Mouse (Mus musculus) embryonic facial prominence, embryonic 12.5 days (tissue): ENCODE measurements around the gene Pelp1. TPM values are rescaled to one million over a fixed set of nuclear protein-coding genes. Genes with fewer than 3 reads are reported as not detected.

Experiments
- ATAC-seq: fragments of 200-750 bp; cut with Nextera tagmentation; 2 replicates; pipeline ENCODE4 v1.8.0; 2017; ENCODE audit not compliant: insufficient number of reproducible peaks, insufficient read depth, low FRiP score, low TSS enrichment
- H3K27ac ChIP-seq: fragments of 300-500 bp; sonication (generic); 2 replicates; pipeline ENCODE4 v1.5.1; 2016; ENCODE audit warnings: mild to moderate bottlenecking
- H3K27me3 ChIP-seq: fragments of 300-500 bp; sonication (generic); 2 replicates; pipeline ENCODE4 v1.6.1; 2016; ENCODE audit warnings: mild to moderate bottlenecking, moderate library complexity
- H3K36me3 ChIP-seq: fragments of 300-500 bp; sonication (generic); 2 replicates; pipeline ENCODE4 v1.6.1; 2016; ENCODE audit warnings: mild to moderate bottlenecking
- H3K4me1 ChIP-seq: fragments of 300-500 bp; sonication (generic); 2 replicates; pipeline ENCODE4 v1.6.1; 2016
- H3K4me2 ChIP-seq: fragments of 300-500 bp; sonication (generic); replicated peaks from 2 replicates; pipeline ENCODE4 v1.6.1; 2016; ENCODE audit warnings: mild to moderate bottlenecking, moderate library complexity
- H3K4me3 ChIP-seq: fragments of 300-500 bp; sonication (generic); 2 replicates; pipeline ENCODE4 v1.5.1; 2016; ENCODE audit warnings: mild to moderate bottlenecking
- H3K9ac ChIP-seq: fragments of 300-500 bp; sonication (generic); 2 replicates; pipeline ENCODE4 v1.6.1; 2016; ENCODE audit warnings: mild to moderate bottlenecking, moderate library complexity
- H3K9me3 ChIP-seq: fragments of 300-500 bp; sonication (generic); 2 replicates; pipeline ENCODE4 v1.6.1; 2016; ENCODE audit warnings: mild to moderate bottlenecking, moderate library complexity
- WGBS: fragments of 180-500 bp; shearing (Covaris S2); methylation state at CpG from one replicate; pipeline ENCODE4 v1.1.7; 2016; 5-methylcytosine and 5-hydroxymethylcytosine counted together
- polyA plus RNA-seq: library from polyadenylated mRNA; unstranded; fragments of >200 nt; fragmentation: Nextera tagmentation; extraction: Ambion mirVana; gene quantifications from 2 replicates; pipeline ENCODE4 v1.2.1, GENCODE M21; 2016

Pelp1 gene
- polyA plus RNA-seq, 1 experiment from 2014 or later = 46.4 TPM

DNA sequence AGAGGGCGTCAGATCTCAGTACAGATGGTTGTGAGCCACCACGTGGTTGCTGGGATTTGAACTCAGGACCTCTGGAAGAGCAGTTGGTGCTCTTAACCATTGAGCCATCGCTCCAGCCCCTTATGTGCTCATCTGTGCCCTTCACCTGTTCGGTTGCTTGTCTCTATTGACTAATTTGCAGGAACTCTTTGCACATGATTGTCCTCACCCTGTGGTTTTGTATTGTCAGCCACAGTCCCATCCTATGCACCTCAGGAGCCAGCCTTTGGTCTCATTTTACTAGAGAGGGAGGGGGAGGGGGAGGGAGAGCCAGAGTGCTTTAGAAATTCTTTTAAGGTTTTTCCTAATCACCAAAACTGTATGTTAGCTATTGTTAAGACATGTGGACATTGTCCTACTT lies 8.4 kb upstream of the Pelp1 start:
- ATAC-seq = no peak
- Histone ChIP-seq H3K4me3 (no peak overlapping the region), H3K27ac (no peak overlapping the region), H3K4me2 (no peak overlapping the region), H3K27me3 (no peaks in the 10 kb centered on the region), H3K9ac (no peak overlapping the region), H3K4me1 (no peaks in the 10 kb centered on the region), H3K9me3 (no peaks in the 10 kb centered on the region), H3K36me3 (no peaks in the 10 kb centered on the region)
- 74% methylated on average over 4 of the region's 4 CpGs for WGBS

DNA sequence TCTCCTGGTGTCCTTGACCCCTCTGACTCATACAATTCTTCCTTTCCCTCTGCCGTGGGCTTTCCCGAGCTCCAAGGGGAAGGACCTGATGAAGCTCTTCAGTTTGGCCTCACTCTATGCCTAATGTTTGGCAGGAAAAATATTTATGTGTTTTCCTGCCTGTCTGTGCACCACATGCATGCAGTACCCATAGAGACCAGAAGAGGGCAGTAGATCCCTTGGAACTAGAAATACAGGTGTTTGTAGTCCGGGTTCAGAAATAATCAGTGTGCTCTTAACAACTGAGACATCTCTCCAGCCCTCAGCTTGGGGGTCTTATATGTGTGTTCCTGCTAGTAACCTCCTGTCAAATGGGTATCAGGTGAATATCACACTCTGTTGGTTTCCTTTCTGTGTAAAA lies 4.1 kb upstream of the Pelp1 start:
- no peaks in the 10 kb centered on the region for H3K36me3 ChIP-seq
- H3K4me3 ChIP-seq = no peak overlapping the region
- H3K9ac ChIP-seq = no peak overlapping the region
- H3K4me1 ChIP-seq = peaks cover 7% of the 10 kb centered on the region
- 7% methylated on average over 3 of the region's 3 CpGs for WGBS
- H3K27me3 ChIP-seq = no peaks in the 10 kb centered on the region
- no peaks in the 10 kb centered on the region for H3K9me3 ChIP-seq
- ATAC-seq = no peak
- H3K27ac ChIP-seq = no peak overlapping the region
- no peak overlapping the region for H3K4me2 ChIP-seq

DNA sequence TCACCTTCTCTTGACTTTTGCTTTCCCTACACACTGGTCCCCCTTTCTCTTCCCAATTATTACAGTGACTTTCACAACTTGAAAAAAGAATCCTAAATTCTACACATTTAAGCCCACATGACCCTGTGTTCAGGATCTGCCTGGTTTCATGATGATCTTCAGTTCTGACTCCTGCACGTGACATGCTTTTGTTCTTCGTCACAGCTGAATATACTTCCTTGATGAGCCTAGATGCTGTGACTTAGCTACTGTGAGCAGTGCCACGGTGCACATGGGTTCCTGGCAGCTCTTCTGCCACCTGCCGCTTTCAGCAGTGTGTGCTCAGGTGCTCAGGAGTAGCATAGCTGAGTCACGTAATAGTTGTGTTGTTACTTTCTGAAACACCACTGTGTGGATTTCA lies 2.8 kb upstream of the Pelp1 start:
- Histone ChIP-seq H3K27me3 (no peaks in the 10 kb centered on the region), H3K36me3 (no peaks in the 10 kb centered on the region), H3K9ac (no peak overlapping the region), H3K4me1 (peaks cover 18% of the 10 kb centered on the region), H3K4me2 (no peak overlapping the region), H3K4me3 (no peak overlapping the region), H3K9me3 (no peaks in the 10 kb centered on the region), H3K27ac (no peak overlapping the region)
- no peak for ATAC-seq
- 78% methylated on average over 5 of the region's 5 CpGs for WGBS

DNA sequence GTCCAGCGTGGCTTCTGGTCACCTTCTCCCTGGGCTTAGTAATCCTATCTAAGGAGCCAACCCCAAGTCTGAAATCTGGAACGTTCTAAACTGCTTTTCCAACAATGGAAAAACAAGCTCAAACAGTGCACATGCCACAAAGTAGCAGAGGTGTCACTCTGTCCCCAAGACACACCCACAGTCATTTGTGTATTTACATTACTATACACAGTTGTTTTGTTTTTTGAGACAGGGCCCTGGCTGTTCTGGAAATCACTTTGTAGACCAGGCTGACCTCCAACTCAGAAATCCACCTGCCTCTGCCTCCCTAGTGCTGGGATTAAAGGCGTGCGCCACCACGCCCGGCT lies 439 bp upstream of the Pelp1 start:
- H3K4me1 ChIP-seq = peaks cover 18% of the 10 kb centered on the region
- no peaks in the 10 kb centered on the region for H3K9me3 ChIP-seq
- peak overlapping the region; percentile 99; the same call in 1 of the 2 replicates for H3K9ac ChIP-seq
- H3K36me3 ChIP-seq = peaks cover 4% of the 10 kb centered on the region; the same call in 1 of the 2 replicates
- 63% methylated on average over 6 of the region's 6 CpGs for WGBS
- H3K27me3 ChIP-seq = no peaks in the 10 kb centered on the region
- peak overlapping the region; percentile 85 for H3K4me2 ChIP-seq
- H3K4me3 ChIP-seq = peak overlapping the region; percentile 100
- ATAC-seq = no peak
- 0 out of 2 replicates have a peak overlapping the region, but pooled peaks have one; percentile 82 for H3K27ac ChIP-seq

DNA sequence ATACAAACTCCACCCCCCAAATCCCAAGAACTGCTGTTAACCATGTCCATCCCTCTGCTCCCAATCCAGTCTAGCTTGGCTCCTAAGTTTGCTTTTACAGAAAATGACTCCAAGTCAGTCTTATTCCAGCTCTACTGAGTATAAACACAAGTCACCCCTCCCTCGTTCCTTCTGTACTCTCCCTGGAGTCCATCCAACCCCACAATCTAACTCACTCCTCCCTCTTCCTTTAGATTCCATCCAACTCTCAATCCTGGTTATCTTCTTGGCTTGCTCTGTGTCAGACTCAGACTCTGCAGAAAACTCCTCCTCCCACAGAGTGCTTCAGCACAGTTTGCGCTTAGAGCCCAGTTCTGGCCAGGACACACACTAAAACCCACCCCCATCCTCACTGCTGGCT lies 6.2 kb downstream of the Pelp1 start:
- Histone ChIP-seq H3K4me1 (peaks cover 7% of the 10 kb centered on the region), H3K4me2 (no peak overlapping the region), H3K27me3 (no peaks in the 10 kb centered on the region), H3K4me3 (no peak overlapping the region), H3K9ac (no peak overlapping the region), H3K27ac (no peak overlapping the region), H3K36me3 (peaks cover 36% of the 10 kb centered on the region), H3K9me3 (no peaks in the 10 kb centered on the region)
- 86% methylated on average over 2 of the region's 2 CpGs for WGBS
- no peak for ATAC-seq

DNA sequence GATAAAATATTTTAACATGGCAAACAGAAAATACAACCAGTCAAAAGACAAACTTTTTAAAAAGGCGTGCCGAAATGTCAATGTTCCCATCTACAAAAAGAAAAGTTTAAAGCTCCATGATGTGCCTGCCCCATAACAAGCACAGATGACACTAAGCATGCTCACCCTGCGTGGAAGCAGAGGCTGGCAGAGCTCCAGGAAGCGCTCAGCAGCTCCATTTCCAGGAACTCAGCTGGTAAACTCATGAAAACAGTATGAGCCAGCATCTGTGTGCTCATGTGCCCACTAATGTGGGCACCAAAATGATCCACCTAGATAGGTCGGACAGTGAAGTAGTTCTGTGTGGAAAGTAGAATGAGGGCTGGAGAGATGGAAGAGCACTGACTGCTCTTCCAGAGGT lies 20.4 kb downstream of the Pelp1 start:
- H3K9ac ChIP-seq = no peak overlapping the region
- H3K4me3 ChIP-seq = no peak overlapping the region
- H3K36me3 ChIP-seq = peaks cover 56% of the 10 kb centered on the region
- 92% methylated on average over 5 of the region's 5 CpGs for WGBS
- no peak overlapping the region for H3K4me2 ChIP-seq
- H3K27ac ChIP-seq = no peak overlapping the region
- H3K9me3 ChIP-seq = no peaks in the 10 kb centered on the region
- H3K27me3 ChIP-seq = no peaks in the 10 kb centered on the region
- ATAC-seq = no peak
- H3K4me1 ChIP-seq = no peaks in the 10 kb centered on the region

DNA sequence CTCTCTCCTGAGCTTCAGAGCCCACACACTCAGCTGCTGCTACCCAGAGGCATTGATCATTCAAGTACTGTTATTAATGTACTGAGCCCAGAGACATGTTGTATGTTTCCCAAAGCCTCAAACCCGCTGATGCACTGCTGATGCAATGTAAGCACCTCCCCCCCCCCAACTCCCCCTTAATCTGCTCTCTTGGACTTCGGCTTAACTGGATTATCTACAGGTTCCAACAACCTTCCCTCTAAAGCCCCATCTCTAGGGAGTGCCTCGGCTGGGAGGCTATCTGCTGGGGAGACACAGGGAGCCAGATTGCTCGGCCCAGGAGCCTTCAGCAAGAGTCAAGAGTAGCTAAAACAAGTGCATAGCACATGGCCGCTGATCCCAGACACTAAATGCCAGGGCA lies 22.4 kb downstream of the Pelp1 start:
- no peak overlapping the region for H3K27ac ChIP-seq
- no peaks in the 10 kb centered on the region for H3K4me1 ChIP-seq
- no peak for ATAC-seq
- no peaks in the 10 kb centered on the region for H3K27me3 ChIP-seq
- H3K9ac ChIP-seq = no peak overlapping the region
- no peak overlapping the region for H3K4me3 ChIP-seq
- peaks cover 36% of the 10 kb centered on the region for H3K36me3 ChIP-seq
- WGBS = 82% methylated on average over 5 of the region's 5 CpGs
- H3K9me3 ChIP-seq = no peaks in the 10 kb centered on the region
- no peak overlapping the region for H3K4me2 ChIP-seq

DNA sequence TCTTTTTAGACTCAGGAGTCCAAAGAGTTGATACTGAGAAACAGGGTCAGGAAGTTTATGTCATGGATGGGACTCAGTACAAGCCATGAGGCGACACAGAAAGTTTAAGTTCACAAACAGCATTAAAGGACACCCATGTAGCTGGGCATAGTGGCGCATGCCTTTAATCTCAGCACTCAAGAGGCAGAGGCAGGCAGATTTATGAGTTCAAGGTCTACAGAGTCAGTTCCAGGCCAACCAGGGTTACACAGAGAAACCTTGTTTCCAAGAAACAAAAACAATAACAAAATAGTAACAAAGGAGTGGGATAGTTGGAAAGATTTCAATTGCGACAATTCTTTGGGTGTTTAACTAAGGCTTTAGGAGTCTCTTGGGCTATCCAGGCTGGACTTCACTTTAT lies 25.7 kb downstream of the Pelp1 start:
- no peak overlapping the region for H3K4me3 ChIP-seq
- no peak overlapping the region for H3K9ac ChIP-seq
- no peaks in the 10 kb centered on the region for H3K4me1 ChIP-seq
- H3K27me3 ChIP-seq = no peaks in the 10 kb centered on the region
- H3K9me3 ChIP-seq = no peaks in the 10 kb centered on the region
- H3K27ac ChIP-seq = no peak overlapping the region
- H3K36me3 ChIP-seq = 0 out of 2 replicates have a peak, but pooled peaks cover 18% of the 10 kb centered on the region
- no peak for ATAC-seq
- WGBS = 93% methylated on average over 3 of the region's 3 CpGs
- no peak overlapping the region for H3K4me2 ChIP-seq

DNA sequence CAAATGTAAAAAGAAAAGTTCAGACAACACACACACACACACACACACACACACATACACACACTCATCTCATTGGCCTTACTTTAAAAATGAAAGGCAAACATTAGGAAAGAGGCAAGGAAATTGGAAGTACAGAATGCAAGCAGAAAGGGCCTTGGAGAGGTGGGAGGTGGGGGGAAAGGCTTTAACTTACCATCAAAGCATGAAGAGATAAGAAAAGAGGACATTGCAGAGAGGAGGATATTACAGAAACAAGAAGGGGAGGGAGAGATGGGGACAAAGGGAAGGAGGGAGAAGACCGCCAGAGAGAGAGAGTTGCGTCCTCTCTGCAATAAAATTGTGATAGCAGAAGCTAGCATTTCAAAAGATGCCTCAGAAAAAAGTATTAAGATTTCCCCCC lies 28.5 kb downstream of the Pelp1 start:
- Histone ChIP-seq H3K36me3 (0 out of 2 replicates have a peak, but pooled peaks cover 6% of the 10 kb centered on the region), H3K27me3 (no peaks in the 10 kb centered on the region), H3K4me2 (no peak overlapping the region), H3K4me3 (no peak overlapping the region), H3K4me1 (no peaks in the 10 kb centered on the region), H3K27ac (no peak overlapping the region), H3K9ac (no peak overlapping the region), H3K9me3 (no peaks in the 10 kb centered on the region)
- WGBS = 81% methylated on average over 2 of the region's 2 CpGs
- no peak for ATAC-seq

DNA sequence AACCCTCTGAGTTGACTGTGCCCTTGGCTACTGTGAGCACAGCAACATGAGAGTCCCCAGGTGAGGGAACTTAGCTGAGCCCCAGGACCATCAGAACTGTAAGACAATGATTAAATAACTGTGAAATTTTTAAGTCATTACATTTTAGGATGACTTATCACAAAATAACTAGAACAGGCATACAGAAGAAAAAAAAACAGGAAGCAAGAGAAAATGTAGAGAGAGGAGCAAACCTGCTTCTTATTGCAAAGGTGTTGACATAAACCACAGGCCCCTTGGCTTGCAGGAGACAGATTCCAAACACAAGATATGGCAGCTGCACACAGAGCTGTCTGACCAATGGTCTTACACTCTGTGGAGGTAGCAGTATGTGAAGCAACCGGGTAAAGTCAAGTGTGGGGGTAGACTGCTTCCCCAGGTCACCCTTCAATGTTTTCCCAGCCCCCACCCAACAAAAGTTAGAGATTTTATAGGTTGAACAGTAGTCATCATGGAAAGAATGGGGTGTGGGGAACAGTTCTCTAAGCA lies 29.3 kb downstream of the Pelp1 start:
- no peaks in the 10 kb centered on the region for H3K27me3 ChIP-seq
- H3K4me2 ChIP-seq = no peak overlapping the region
- H3K4me3 ChIP-seq = no peak overlapping the region
- H3K4me1 ChIP-seq = no peaks in the 10 kb centered on the region
- 0 out of 2 replicates have a peak, but pooled peaks cover under 1% of the 10 kb centered on the region for H3K36me3 ChIP-seq
- no peaks in the 10 kb centered on the region for H3K9me3 ChIP-seq
- WGBS = 79% methylated on average over 1 of the region's 1 CpGs
- no peak overlapping the region for H3K9ac ChIP-seq
- no peak for ATAC-seq
- no peak overlapping the region for H3K27ac ChIP-seq

DNA sequence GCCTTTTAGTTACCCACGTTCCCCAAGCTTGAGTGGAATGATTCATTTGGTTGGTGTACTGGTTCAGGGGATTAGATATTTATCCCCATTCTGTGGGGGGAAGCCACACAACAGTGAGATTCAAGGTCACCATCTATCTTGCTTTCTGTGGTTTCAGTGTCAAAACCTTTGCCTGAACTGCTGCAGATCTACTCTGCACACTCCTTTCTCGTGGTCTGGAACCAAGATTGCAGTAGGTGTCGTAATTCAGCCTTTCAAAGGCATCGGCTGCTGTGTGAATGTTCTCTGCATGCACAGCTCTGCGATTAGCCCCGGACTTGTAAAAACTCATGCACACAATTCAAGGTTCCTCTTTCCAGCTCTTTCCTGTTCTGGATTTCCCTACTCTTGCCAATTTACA lies 33.8 kb downstream of the Pelp1 start:
- H3K36me3 ChIP-seq = no peaks in the 10 kb centered on the region
- no peak overlapping the region for H3K4me3 ChIP-seq
- H3K9ac ChIP-seq = no peak overlapping the region
- no peak overlapping the region for H3K4me2 ChIP-seq
- WGBS = 87% methylated on average over 6 of the region's 6 CpGs
- no peak for ATAC-seq
- H3K27ac ChIP-seq = no peak overlapping the region
- H3K9me3 ChIP-seq = no peaks in the 10 kb centered on the region
- H3K4me1 ChIP-seq = no peaks in the 10 kb centered on the region
- H3K27me3 ChIP-seq = no peaks in the 10 kb centered on the region

DNA sequence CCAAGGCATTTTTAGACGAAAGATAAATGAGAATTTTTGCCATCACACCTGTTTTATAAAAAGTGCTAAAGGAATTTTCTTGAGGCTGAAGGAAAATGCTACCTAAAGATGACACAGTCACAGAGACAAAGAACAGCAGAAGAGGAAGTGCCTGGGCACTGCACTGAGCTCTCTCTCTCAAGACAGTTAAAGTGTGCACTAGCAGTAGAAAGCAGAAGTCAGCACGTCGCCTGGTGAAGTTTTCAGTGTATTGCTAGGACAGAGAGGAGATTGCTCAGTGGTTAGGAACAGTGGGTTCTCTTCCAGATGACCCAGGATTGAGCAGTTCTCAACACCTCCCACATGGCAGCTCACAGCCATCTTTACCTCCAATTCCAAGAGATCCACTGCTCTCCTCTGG lies 35.5 kb downstream of the Pelp1 start:
- no peak overlapping the region for H3K4me3 ChIP-seq
- no peaks in the 10 kb centered on the region for H3K4me1 ChIP-seq
- H3K9ac ChIP-seq = no peak overlapping the region
- no peaks in the 10 kb centered on the region for H3K27me3 ChIP-seq
- no peak for ATAC-seq
- no peak overlapping the region for H3K27ac ChIP-seq
- H3K4me2 ChIP-seq = no peak overlapping the region
- no peaks in the 10 kb centered on the region for H3K9me3 ChIP-seq
- 78% methylated on average over 3 of the region's 3 CpGs for WGBS
- H3K36me3 ChIP-seq = no peaks in the 10 kb centered on the region
